Mouse (Mus musculus) embryonic facial prominence, embryonic 11.5 days (tissue): Measurements from ENCODE around the gene Eloa. TPM values are rescaled to one million over a fixed set of nuclear protein-coding genes. Genes with fewer than 3 reads are reported as not detected.
"Not testable (repeated sequence)": the region's sequence is repeated elsewhere in the genome, so short reads cannot be mapped to it uniquely, and the experiment has no call there.

Experiments
- ATAC-seq: fragments of 200-750 bp; cut with Nextera tagmentation; replicated peaks from 2 replicates; pipeline ENCODE4 v1.8.0; 2017; ENCODE audit warnings: low read depth; ENCODE audit not compliant: insufficient number of reproducible peaks, low FRiP score, low TSS enrichment
- DNase-seq: peaks from one replicate; pipeline ENCODE4 v3.0.0-alpha.2; 2015; ENCODE audit warnings: low spot score
- H3K27ac ChIP-seq: fragments of 300-500 bp; sonication (generic); replicated peaks from 2 replicates; pipeline ENCODE4 v1.5.1; 2014; ENCODE audit warnings: mild to moderate bottlenecking, low read depth, low read length, control low read depth
- H3K27me3 ChIP-seq: fragments of 300-500 bp; sonication (generic); 2 replicates; pipeline ENCODE4 v1.6.1; 2014; ENCODE audit warnings: mild to moderate bottlenecking, low read length, moderate library complexity, mixed read lengths; ENCODE audit not compliant: control insufficient read depth, insufficient read depth
- H3K36me3 ChIP-seq: fragments of 300-500 bp; sonication (generic); replicated peaks from 2 replicates; pipeline ENCODE4 v1.6.1; 2014; ENCODE audit warnings: low read depth, mild to moderate bottlenecking, low read length, moderate library complexity, mixed read lengths; ENCODE audit not compliant: control insufficient read depth, insufficient read depth
- H3K4me1 ChIP-seq: fragments of 300-500 bp; sonication (generic); 2 replicates; pipeline ENCODE4 v1.6.1; 2014; ENCODE audit warnings: low read length, mixed read lengths; ENCODE audit not compliant: control insufficient read depth, insufficient read depth
- H3K4me2 ChIP-seq: fragments of 300-500 bp; sonication (generic); 2 replicates; pipeline ENCODE4 v1.6.1; 2014; ENCODE audit warnings: low read depth, mild to moderate bottlenecking, control low read depth, low read length, moderate library complexity
- H3K4me3 ChIP-seq: fragments of 300-500 bp; sonication (generic); 2 replicates; pipeline ENCODE4 v1.5.1; 2014; ENCODE audit warnings: low read depth, low read length, control low read depth
- H3K9ac ChIP-seq: fragments of 300-500 bp; sonication (generic); replicated peaks from 2 replicates; pipeline ENCODE4 v1.6.1; 2014; ENCODE audit warnings: mild to moderate bottlenecking, control low read depth, low read length
- H3K9me3 ChIP-seq: fragments of 300-500 bp; sonication (generic); replicated peaks from 2 replicates; pipeline ENCODE4 v1.6.1; 2016; ENCODE audit warnings: mild to moderate bottlenecking, low read length, inconsistent platforms, mixed read lengths; ENCODE audit not compliant: control insufficient read depth
- WGBS: fragments of 180-500 bp; shearing (Covaris S2); extraction: QIAGEN DNeasy Blood & Tissue Kit; methylation state at CpG from one replicate; pipeline ENCODE4 v1.1.7; 2014; 5-methylcytosine and 5-hydroxymethylcytosine counted together
- polyA plus RNA-seq: library from polyadenylated mRNA; unstranded; fragments of >200 nt; fragmentation: Nextera tagmentation; extraction: Ambion mirVana; gene quantifications from 2 replicates; pipeline ENCODE4 v1.2.1, GENCODE M21; 2014

Eloa gene
- 49.9 and 51.0 TPM in 2 replicates for polyA plus RNA-seq

DNA sequence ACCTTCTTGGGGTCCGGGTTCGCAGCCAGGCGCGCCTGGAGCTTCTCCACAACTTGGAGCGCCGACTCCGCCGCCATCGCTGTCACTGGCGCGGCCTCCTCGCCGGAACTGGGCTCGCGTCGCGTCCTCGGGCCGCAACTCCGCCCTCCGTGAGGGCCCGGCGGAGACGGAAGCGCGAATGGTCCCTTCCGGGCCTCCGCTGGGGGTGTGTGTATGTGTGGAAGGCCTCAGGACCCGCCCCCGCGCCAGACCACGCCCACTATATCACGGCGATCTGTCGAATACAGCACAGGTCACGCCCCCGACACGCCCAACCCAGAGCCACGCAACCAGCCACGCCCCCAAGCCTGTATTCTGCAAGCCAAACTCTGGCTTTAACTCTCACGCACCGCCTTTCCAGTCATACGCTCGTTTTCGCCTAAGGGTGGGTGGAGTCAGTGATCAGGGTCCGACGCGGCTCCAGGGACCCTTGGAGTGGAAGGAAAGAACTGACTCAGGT, at the start of gene Eloa:
Gene Eloa, minus strand, starts transcription at position 215 of the 499 bp plus-strand sequence.
- DNase-seq: peak; percentile 100
- peak; percentile 97 for ATAC-seq
- peak within 1 kb of the TSS; percentile 95 for H3K4me3 ChIP-seq
- peak within 1 kb of the TSS; percentile 95 for H3K9ac ChIP-seq
- no peaks in the 10 kb centered on the region for H3K9me3 ChIP-seq
- H3K27ac ChIP-seq: peak within 1 kb of the TSS; percentile 43; the same call in 1 of the 2 replicates
- H3K4me1 ChIP-seq: peaks cover 3% of the 10 kb centered on the region; the same call in 1 of the 2 replicates
- H3K36me3 ChIP-seq: no peaks in the 10 kb centered on the region
- WGBS: under 1% methylated on average over 34 of the region's 48 CpGs
- H3K27me3 ChIP-seq: no peaks in the 10 kb centered on the region
- H3K4me2 ChIP-seq: peak within 1 kb of the TSS; percentile 86

DNA sequence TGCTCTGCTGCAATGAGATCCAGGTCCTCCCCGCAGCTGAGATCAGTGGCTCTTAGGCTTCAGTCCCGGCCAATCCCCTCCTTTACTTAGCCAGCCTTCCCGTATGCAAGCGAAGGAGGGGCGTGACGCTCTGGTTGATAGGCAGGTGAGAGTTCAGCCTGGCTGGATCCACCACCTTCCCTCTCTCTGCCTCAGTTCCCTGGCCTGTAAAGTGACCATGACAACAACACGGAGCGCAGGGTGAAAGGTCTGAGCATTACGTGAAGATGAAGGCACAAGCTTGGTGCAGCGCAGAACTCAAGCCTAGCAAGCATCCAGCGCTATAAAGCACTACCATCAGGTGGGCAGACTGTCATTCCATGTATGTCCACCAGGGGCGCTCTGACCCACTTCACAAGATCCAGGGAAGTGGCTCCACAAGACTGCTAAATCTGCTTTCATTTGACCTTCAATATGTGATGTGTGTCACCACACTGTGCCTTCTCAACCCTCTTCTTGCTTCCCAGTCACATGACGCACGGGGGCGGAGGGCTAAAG, 49.7 kb upstream of the Eloa start:
- Histone ChIP-seq H3K4me3 (no peak overlapping the region), H3K4me1 (peaks cover 3% of the 10 kb centered on the region; the same call in 1 of the 2 replicates), H3K9ac (no peak overlapping the region), H3K36me3 (no peaks in the 10 kb centered on the region), H3K27ac (no peak overlapping the region), H3K4me2 (peak overlapping the region; percentile 36), H3K27me3 (no peaks in the 10 kb centered on the region), H3K9me3 (no peaks in the 10 kb centered on the region)
- 4% methylated on average over 15 of the region's 15 CpGs for WGBS
- ATAC-seq: peak; percentile 61
- peak; percentile 91 for DNase-seq

DNA sequence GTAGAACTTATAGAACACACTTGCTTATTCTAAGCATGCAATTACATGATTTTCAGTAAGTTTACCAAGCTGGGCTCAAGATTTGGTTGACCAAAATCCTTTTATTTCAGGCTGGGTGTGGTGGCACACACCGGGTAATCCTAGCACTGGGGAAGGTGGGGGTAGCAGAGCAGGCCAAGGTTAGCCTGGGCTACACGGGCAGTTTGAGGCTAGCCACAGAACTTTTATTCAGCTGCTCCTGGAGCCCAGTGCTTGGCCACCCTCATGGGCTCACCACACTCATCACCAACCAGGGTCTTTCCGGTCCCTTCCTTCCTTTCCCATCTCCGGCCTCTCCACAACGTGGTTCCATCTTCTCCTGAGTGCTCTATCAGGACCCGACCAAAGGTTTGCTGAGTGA, 49.0 kb upstream of the Eloa start:
- Histone ChIP-seq H3K4me3 (no peak overlapping the region), H3K27me3 (no peaks in the 10 kb centered on the region), H3K36me3 (no peaks in the 10 kb centered on the region), H3K9ac (no peak overlapping the region), H3K9me3 (no peaks in the 10 kb centered on the region), H3K4me2 (no peak overlapping the region; the same call in 1 of the 2 replicates), H3K4me1 (peaks cover 3% of the 10 kb centered on the region; the same call in 1 of the 2 replicates), H3K27ac (no peak overlapping the region)
- WGBS: 55% methylated on average over 6 of the region's 6 CpGs
- no peak for DNase-seq
- ATAC-seq: 0 out of 2 replicates have a peak, but pooled peaks have one; percentile 19

DNA sequence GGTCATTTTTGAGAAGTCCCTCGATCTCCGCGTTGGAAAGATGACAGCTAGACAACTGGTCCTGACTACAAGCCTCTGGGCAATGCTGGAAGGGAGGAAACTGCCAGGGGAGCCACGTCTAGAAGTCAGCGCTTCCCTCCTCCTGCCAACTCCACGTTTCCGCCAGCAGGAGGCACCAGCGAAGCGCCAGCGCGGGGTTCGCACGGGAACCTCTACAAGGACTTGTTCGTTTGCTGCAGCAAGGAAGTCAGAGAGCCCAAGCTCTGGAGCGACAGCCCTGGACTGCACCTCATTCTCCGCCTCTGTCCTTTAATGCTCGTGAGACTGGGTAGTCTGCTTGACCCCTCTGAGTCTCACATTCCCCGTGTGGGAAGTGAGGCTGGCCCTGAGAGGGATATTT, 48.4 kb upstream of the Eloa start:
- DNase-seq: peak; percentile 87
- 3% methylated on average over 18 of the region's 18 CpGs for WGBS
- peak; percentile 21; the same call in 1 of the 2 replicates for ATAC-seq
- H3K9me3 ChIP-seq: no peaks in the 10 kb centered on the region
- peaks cover 3% of the 10 kb centered on the region; the same call in 1 of the 2 replicates for H3K4me1 ChIP-seq
- no peak overlapping the region for H3K4me2 ChIP-seq
- peak overlapping the region; percentile 19; the same call in 1 of the 2 replicates for H3K9ac ChIP-seq
- H3K36me3 ChIP-seq: no peaks in the 10 kb centered on the region
- no peak overlapping the region for H3K27ac ChIP-seq
- H3K4me3 ChIP-seq: no peak overlapping the region
- H3K27me3 ChIP-seq: no peaks in the 10 kb centered on the region

DNA sequence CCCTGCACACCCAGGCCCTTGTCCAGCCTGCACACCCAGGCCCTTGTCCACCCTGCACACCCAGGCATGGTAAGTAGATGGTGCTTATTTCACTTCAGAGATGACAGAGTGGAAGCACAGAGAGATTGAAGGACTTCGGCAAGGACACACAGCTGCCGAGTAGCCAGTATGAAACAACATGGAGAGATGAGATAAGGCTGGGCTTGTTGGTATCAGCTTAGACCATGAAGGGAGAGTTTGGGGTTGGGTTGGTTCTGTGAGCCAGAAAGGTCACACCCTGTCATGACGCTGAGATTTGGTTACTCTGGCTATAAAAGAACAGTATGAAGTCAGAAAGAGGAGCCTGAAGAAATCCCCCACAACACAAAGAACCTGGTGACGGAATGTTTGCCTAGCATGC, 47.8 kb upstream of the Eloa start:
- H3K4me1 ChIP-seq: peaks cover 3% of the 10 kb centered on the region; the same call in 1 of the 2 replicates
- no peak overlapping the region for H3K9ac ChIP-seq
- no peaks in the 10 kb centered on the region for H3K27me3 ChIP-seq
- no peaks in the 10 kb centered on the region for H3K9me3 ChIP-seq
- H3K36me3 ChIP-seq: no peaks in the 10 kb centered on the region
- H3K4me2 ChIP-seq: no peak overlapping the region
- H3K27ac ChIP-seq: no peak overlapping the region
- ATAC-seq (no peak), DNase-seq (no peak)
- H3K4me3 ChIP-seq: no peak overlapping the region
- WGBS: 74% methylated on average over 4 of the region's 4 CpGs

DNA sequence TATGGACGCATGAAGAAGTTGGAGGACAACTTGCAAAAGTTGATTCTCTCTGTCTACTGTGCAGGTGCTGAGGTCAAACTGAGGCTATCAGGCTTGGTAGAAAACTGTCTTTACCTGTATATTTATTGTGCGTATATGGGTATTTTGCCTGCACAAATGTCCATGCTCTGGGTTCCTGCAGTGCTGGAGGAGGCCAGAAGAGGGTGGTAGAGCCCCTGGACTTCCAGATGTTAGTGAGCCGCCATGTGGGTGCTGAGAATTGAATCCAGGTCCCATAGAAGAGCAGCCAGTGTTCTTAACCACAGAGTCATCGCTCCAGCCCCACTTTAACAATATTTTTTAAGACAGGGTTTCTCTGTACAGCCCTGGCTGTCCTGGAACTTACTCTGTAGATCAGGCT, 41.6 kb upstream of the Eloa start:
- Histone ChIP-seq H3K4me1 (no peaks in the 10 kb centered on the region), H3K4me3 (no peak overlapping the region), H3K27me3 (no peaks in the 10 kb centered on the region), H3K4me2 (no peak overlapping the region), H3K27ac (no peak overlapping the region), H3K9me3 (no peaks in the 10 kb centered on the region), H3K9ac (no peak overlapping the region), H3K36me3 (no peaks in the 10 kb centered on the region)
- ATAC-seq (no peak), DNase-seq (no peak)
- 89% methylated on average over 4 of the region's 4 CpGs for WGBS

DNA sequence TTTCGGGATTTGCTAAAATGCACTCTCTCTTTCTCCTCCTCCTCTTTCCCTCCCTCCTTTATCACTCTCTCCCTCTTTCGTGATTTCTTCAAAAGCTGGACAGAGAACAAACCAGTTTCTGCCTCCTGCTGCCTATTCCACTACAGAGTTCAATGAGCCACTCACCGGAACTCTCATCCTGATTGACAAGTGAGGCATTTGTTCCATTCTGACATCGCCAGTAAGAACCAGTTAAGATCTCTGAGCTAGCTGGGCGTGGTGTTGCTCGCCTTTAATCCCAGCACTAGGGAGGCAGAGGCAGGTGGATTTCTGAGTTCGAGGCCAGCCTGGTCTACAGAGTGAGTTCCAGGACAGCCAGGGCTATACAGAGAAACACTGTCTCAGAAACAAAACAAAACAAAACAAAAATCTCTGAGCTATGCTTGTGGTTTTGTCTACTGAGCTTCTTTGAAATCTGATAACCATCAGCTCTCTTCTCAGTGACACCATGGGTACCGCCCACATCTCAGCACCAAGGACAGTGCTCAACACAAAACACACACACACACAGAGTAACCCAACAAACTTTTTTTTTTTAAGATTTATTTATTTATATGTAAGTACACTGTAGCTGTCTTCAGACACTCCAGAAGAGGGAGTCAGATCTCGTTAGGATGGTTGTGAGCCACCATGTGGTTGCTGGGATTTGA, 38.4 kb upstream of the Eloa start:
- 62% methylated on average over 9 of the region's 9 CpGs for WGBS
- H3K4me2 ChIP-seq, H3K9ac ChIP-seq, H3K27me3 ChIP-seq, ATAC-seq, H3K4me3 ChIP-seq, H3K36me3 ChIP-seq, H3K27ac ChIP-seq, H3K9me3 ChIP-seq, H3K4me1 ChIP-seq: not testable (repeated sequence)
- peak; percentile 44 for DNase-seq

DNA sequence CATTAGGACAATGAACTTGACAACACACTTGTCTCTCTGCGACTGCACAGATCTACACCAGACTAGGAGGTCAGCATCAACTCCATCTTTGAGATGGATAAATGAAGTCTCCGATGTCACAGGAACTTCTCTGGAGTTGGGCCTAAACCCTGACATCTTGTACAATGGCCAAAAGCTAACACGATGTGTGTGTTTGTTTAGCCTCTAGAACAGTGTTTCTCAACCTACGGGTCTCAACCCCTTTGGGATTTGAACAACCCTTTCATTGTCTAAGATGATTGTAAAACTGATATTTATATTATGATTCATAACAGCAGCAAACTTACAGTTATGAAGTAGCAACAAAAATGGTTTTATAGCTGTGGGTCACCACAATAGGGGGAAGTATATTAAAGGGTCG, 36.4 kb upstream of the Eloa start:
- DNase-seq: no peak
- 89% methylated on average over 5 of the region's 5 CpGs for whole genome bisulfite sequencing
- H3K4me1 ChIP-seq: no peaks in the 10 kb centered on the region

More for the DNA sequence above, 36.4 kb upstream of the Eloa start:
- no peak for ATAC-seq
- H3K27ac ChIP-seq: no peak overlapping the region
- H3K27me3 ChIP-seq: no peaks in the 10 kb centered on the region
- H3K9me3 ChIP-seq: no peaks in the 10 kb centered on the region
- H3K36me3 ChIP-seq: no peaks in the 10 kb centered on the region
- no peak overlapping the region for H3K9ac ChIP-seq
- no peak overlapping the region for H3K4me2 ChIP-seq
- H3K4me3 ChIP-seq: no peak overlapping the region
